Mouse (Mus musculus): Measurements from ENCODE around the gene Gm28308. TPM values are rescaled to one million over a fixed set of nuclear protein-coding genes. Genes with fewer than 3 reads are reported as not detected.

Gm28308 gene
- polyA plus RNA-seq, 1 experiment from 2014 or later: not detected

- H3K4me3 ChIP-seq: no peak overlapping the region
- H3K4me1 ChIP-seq: no peaks in the 10 kb centered on the region
- H3K4me2 ChIP-seq: no peak overlapping the region
- H3K36me3 ChIP-seq (replicated peaks): no peaks in the 10 kb centered on the region
- no peak for ATAC-seq (replicated peaks)
- WGBS: 3% methylated on average over 16 of the region's 16 CpGs
- H3K27ac ChIP-seq: no peak overlapping the region
- no peak overlapping the region for H3K9ac ChIP-seq
- no peaks in the 10 kb centered on the region for H3K9me3 ChIP-seq
- peaks cover 96% of the 10 kb centered on the region for H3K27me3 ChIP-seq (replicated peaks)
Measured at GRCm38 (mm10) chr6:52152226-52153193, 60.6 kb downstream of the Gm28308 start.

- H3K27ac ChIP-seq: no peak overlapping the region
- no peak overlapping the region for H3K4me3 ChIP-seq
- no peak overlapping the region for H3K4me2 ChIP-seq
- no peak for ATAC-seq (replicated peaks)
- H3K4me1 ChIP-seq: no peaks in the 10 kb centered on the region
- no peak overlapping the region for H3K9ac ChIP-seq
- WGBS: 2% methylated on average over 4 of the region's 4 CpGs
- peaks cover 95% of the 10 kb centered on the region for H3K27me3 ChIP-seq (replicated peaks)
- no peaks in the 10 kb centered on the region for H3K36me3 ChIP-seq (replicated peaks)
- H3K9me3 ChIP-seq: no peaks in the 10 kb centered on the region
Measured at GRCm38 (mm10) chr6:52151571-52151970, 61.6 kb downstream of the Gm28308 start.

GRCm38 (mm10) chr6:52150401-52150966, 62.7 kb downstream of the Gm28308 start:
- no peak for ATAC-seq (replicated peaks)
- Histone ChIP-seq H3K36me3 (replicated peaks) (no peaks in the 10 kb centered on the region), H3K27ac (no peak overlapping the region), H3K9me3 (no peaks in the 10 kb centered on the region), H3K4me1 (no peaks in the 10 kb centered on the region), H3K27me3 (replicated peaks) (peaks cover 90% of the 10 kb centered on the region), H3K4me3 (no peak overlapping the region), H3K4me2 (no peak overlapping the region), H3K9ac (no peak overlapping the region)
- WGBS: 5% methylated on average over 16 of the region's 16 CpGs

DNA sequence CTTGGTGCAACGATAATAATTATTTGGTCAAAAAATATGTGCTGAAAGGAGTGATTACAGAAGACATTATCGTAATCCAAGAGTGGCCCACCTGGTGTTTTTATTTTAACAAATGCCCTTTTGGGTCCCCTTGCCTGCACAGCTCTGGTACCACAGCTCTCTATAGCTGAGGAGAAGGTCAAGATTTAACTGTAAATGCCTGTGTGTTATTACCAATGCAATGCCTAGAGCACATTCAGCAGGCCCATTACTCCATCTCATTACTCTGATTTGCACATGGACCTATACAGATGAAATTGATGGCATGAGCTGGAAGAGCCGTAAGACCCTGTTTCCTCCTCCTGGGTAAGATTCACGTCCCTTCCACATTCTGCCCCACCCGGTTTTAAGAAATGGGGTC, 74.0 kb downstream of the Gm28308 start:
- Histone ChIP-seq H3K36me3 (replicated peaks) (no peaks in the 10 kb centered on the region), H3K27me3 (replicated peaks) (peaks cover 7% of the 10 kb centered on the region), H3K4me1 (peaks cover 3% of the 10 kb centered on the region; the same call in 1 of the 2 replicates), H3K9ac (no peak overlapping the region), H3K9me3 (no peaks in the 10 kb centered on the region), H3K4me3 (no peak overlapping the region), H3K4me2 (no peak overlapping the region), H3K27ac (no peak overlapping the region)
- no peak for ATAC-seq (replicated peaks)
- WGBS: 84% methylated on average over 5 of the region's 5 CpGs

DNA sequence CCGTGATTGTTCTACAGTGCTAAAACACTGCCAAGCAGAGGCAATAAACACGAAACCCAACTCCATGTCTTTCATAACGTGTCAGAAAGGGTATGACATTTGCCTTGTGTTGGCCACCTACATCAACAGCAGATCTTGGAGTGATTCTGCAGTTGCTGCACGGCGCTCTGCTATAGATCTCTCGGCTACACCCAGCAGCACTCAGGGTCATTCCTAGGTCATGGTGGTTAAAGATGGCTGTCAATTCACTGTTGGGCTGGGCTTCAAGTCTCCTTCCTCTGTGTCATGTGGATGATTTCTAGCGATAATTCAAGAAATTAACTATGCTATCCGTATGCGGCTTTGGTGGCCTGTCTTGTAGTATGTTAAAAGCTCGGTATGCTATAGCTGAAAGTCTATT, 74.6 kb downstream of the Gm28308 start:
- Histone ChIP-seq H3K4me2 (no peak overlapping the region), H3K36me3 (replicated peaks) (no peaks in the 10 kb centered on the region), H3K27ac (no peak overlapping the region), H3K27me3 (replicated peaks) (peaks cover 6% of the 10 kb centered on the region), H3K9ac (no peak overlapping the region), H3K4me3 (no peak overlapping the region), H3K4me1 (peaks cover 3% of the 10 kb centered on the region; the same call in 1 of the 2 replicates), H3K9me3 (no peaks in the 10 kb centered on the region)
- 82% methylated on average over 10 of the region's 10 CpGs for WGBS
- ATAC-seq (replicated peaks): no peak

DNA sequence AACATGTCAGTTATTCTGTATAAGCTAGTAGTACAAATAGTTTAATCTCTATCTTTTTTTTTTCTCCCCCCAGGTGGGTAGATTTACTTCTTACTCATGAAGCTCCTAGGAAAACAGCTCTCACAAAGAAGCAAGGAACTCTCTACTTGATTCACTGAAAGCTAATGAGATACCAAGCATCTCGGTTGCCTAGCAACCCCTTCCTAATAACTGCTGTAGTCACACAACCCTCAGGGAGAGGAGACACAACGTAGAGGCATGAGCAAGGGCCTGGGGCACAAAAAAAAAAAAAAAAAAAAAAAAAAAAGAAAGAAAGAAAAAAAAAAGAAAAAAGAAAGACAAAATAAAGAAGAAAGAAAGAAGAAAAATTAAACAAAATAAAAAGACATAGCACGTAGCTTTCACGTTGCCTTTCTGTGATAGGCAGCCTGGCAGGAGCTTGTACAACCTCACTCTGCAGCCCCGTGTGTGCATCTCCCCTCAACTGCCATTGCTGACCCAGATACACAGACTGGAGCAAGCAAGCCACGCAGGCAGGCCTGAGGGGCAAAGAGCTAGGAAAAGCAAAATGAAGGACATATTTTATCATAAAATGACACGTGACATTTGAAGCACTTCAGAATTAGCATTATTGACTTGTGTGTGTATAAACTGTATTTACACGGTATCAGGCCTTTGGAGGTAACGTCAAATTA, 75.2 kb downstream of the Gm28308 start:
- H3K4me1 ChIP-seq: peaks cover 3% of the 10 kb centered on the region; the same call in 1 of the 2 replicates
- H3K27ac ChIP-seq: no peak overlapping the region
- peaks cover 4% of the 10 kb centered on the region; the same call in 1 of the 2 replicates for H3K27me3 ChIP-seq (replicated peaks)
- ATAC-seq (replicated peaks): peak; percentile 74; the same call in 1 of the 2 replicates
- no peaks in the 10 kb centered on the region for H3K36me3 ChIP-seq (replicated peaks)
- H3K4me3 ChIP-seq: no peak overlapping the region
- H3K9me3 ChIP-seq: no peaks in the 10 kb centered on the region
- H3K9ac ChIP-seq: no peak overlapping the region
- 46% methylated on average over 9 of the region's 9 CpGs for WGBS
- H3K4me2 ChIP-seq: no peak overlapping the region

DNA sequence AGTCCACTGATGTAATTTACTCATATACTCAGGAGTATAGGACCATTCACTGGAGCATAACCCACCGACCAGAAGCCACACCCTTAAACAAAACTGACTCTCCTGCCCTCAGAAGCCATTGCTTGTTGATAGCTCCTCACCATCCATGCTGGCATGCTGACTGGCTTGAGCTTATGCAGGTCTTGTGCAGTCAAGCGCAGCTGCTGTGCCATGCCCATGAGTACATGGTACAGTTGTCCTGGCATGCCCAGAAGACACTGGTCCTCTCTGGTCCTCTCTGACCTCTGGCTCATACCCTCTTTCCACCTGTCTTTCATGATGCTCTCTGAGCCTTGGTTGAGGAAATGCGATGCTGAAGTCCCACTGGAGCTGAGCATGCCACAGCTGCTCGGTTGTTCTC, 89.5 kb downstream of the Gm28308 start:
- ATAC-seq (replicated peaks): no peak
- no peak overlapping the region for H3K4me3 ChIP-seq
- no peak overlapping the region for H3K9ac ChIP-seq
- H3K9me3 ChIP-seq: no peaks in the 10 kb centered on the region
- no peak overlapping the region for H3K4me2 ChIP-seq
- H3K36me3 ChIP-seq (replicated peaks): no peaks in the 10 kb centered on the region
- 84% methylated on average over 4 of the region's 4 CpGs for WGBS
- no peak overlapping the region for H3K27ac ChIP-seq
- peaks cover 16% of the 10 kb centered on the region for H3K4me1 ChIP-seq
- no peaks in the 10 kb centered on the region for H3K27me3 ChIP-seq (replicated peaks)

GRCm38 (mm10) chr6:52121173-52121572, 92.0 kb downstream of the Gm28308 start:
- Histone ChIP-seq H3K4me2 (no peak overlapping the region), H3K9me3 (no peaks in the 10 kb centered on the region), H3K4me3 (no peak overlapping the region), H3K36me3 (replicated peaks) (no peaks in the 10 kb centered on the region), H3K9ac (no peak overlapping the region), H3K27me3 (replicated peaks) (no peaks in the 10 kb centered on the region), H3K4me1 (peaks cover 18% of the 10 kb centered on the region), H3K27ac (no peak overlapping the region)
- WGBS: 74% methylated on average over 3 of the region's 3 CpGs
- no peak for ATAC-seq (replicated peaks)

DNA sequence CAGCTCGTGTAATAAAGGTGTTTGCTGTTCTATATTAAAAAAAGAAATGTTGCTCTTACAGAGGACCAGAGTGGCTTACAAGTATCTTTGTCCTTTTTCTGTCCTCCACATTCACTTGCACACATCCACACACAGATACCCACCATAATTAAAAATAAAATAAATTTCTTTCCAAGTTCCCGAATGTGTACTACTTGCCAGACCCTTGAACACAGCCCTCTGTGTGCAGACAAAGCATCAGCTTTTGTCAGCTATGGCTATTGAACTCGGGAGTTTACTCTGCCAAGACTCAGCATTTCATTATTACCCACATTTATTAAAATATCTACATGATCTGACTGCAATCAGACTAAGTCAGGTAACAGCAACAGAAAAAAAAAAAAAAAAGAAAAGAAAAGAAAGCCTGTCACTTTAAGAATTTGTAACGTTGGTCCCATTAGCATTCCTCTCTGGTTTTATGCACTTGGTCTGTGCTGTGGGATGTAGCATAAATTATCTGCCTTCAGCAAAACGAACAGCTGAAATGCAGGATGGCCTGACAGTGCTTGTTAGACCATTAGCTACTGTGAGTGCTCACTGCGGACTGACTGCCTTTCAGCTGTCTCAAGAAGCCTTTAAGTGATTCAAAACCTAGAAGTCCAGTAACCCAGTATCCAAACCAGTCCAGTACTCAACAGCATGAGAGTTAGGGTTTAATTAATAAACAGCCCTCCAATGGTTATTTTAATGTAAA, 94.1 kb downstream of the Gm28308 start:
- Histone ChIP-seq H3K36me3 (replicated peaks) (no peaks in the 10 kb centered on the region), H3K4me1 (peaks cover 18% of the 10 kb centered on the region), H3K9ac (no peak overlapping the region), H3K9me3 (no peaks in the 10 kb centered on the region), H3K4me2 (0 out of 2 replicates have a peak overlapping the region, but pooled peaks have one; percentile 4), H3K27me3 (replicated peaks) (no peaks in the 10 kb centered on the region), H3K27ac (peak overlapping the region; percentile 77), H3K4me3 (no peak overlapping the region)
- WGBS: 11% methylated on average over 6 of the region's 6 CpGs
- ATAC-seq (replicated peaks): peak; percentile 90

DNA sequence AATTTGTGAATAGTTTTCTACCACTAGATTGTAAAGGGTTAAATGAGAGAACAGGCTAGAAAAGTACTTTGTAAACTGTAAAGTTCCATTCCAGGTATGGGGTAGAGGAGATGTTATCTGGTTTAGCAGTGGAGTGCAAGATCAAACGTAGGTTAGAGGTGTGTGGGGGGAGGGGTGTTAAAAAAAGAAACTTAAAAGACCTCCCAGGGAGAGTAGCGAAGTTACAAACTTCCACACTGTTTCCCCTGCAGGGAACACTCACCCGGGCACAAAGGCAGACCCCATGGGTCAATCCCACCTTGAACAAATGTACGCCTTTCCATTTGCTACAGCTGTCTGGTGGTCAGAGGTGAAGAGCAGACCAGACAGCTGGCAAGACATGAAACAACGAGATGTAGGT, 97.2 kb downstream of the Gm28308 start:
- ATAC-seq (replicated peaks): no peak
- Histone ChIP-seq H3K4me2 (no peak overlapping the region), H3K36me3 (replicated peaks) (no peaks in the 10 kb centered on the region), H3K4me1 (peaks cover 18% of the 10 kb centered on the region), H3K9ac (no peak overlapping the region), H3K4me3 (no peak overlapping the region), H3K9me3 (no peaks in the 10 kb centered on the region), H3K27ac (no peak overlapping the region), H3K27me3 (replicated peaks) (no peaks in the 10 kb centered on the region)
- 25% methylated on average over 5 of the region's 5 CpGs for WGBS
